Mouse (Mus musculus) MEL (cell line): ENCODE data around the gene Vrk3. TPM values are rescaled to one million over a fixed set of nuclear protein-coding genes. Genes with fewer than 3 reads are reported as not detected.

Source experiments
- DNase-seq: peaks from one replicate; pipeline ENCODE4 v3.0.0; 2011; ENCODE audit warnings: low read depth, low spot score
- H3K27ac ChIP-seq: 2 replicates; pipeline ENCODE4 v1.5.1; 2012; ENCODE audit warnings: low read depth, mild to moderate bottlenecking, control low read depth, low read length, moderate library complexity; ENCODE audit not compliant: control insufficient read depth
- H3K27me3 ChIP-seq, 2 experiments: fragments of 150-350 bp in 1 of 2; sonication (generic) in 1 of 2; 2 replicates each; pipeline ENCODE4 v1.6.1; 2012; ENCODE audit warnings: low read length in 2 of 2, mild to moderate bottlenecking in 2 of 2, improper control_type of control experiment in 1 of 2, moderate library complexity in 1 of 2; ENCODE audit not compliant: insufficient read depth in 2 of 2, control insufficient read depth in 1 of 2
- H3K36me3 ChIP-seq, 2 experiments: 2 replicates each; pipeline ENCODE4 v1.6.1; 2012 to 2014; ENCODE audit warnings: low read length in 2 of 2, improper control_type of control experiment in 1 of 2, inconsistent platforms in 1 of 2, mild to moderate bottlenecking in 1 of 2; ENCODE audit not compliant: insufficient read depth in 2 of 2, control insufficient read depth in 1 of 2
- H3K4me1 ChIP-seq, 2 experiments: fragments of 150-350 bp in 1 of 2; sonication (generic) in 1 of 2; 2 replicates each; pipeline ENCODE4 v1.6.1; 2012; ENCODE audit warnings: low read length in 2 of 2, improper control_type of control experiment in 1 of 2, mild to moderate bottlenecking in 1 of 2; ENCODE audit not compliant: insufficient read depth in 2 of 2, control insufficient read depth in 1 of 2
- H3K4me3 ChIP-seq, 2 experiments: fragments of 150-350 bp in 1 of 2; sonication (generic) in 1 of 2; 2 replicates each; pipeline ENCODE4 v1.5.1; 2012; ENCODE audit warnings: low read depth in 2 of 2, low read length in 2 of 2, mild to moderate bottlenecking in 2 of 2, moderate library complexity in 2 of 2, control low read depth in 1 of 2, improper control_type of control experiment in 1 of 2; ENCODE audit not compliant: control insufficient read depth in 1 of 2, insufficient read depth in 1 of 2
- H3K79me2 ChIP-seq: 2 replicates; pipeline ENCODE4 v1.6.1; 2012; ENCODE audit warnings: mild to moderate bottlenecking, low read length, moderate library complexity; ENCODE audit not compliant: control insufficient read depth, poor library complexity, insufficient read depth
- H3K9ac ChIP-seq: 2 replicates; pipeline ENCODE4 v1.6.1; 2012; ENCODE audit warnings: low read depth, mild to moderate bottlenecking, control low read depth, low read length, moderate library complexity; ENCODE audit not compliant: control insufficient read depth, poor library complexity, severe bottlenecking
- H3K9me3 ChIP-seq: fragments of 150-350 bp; sonication (generic); replicated peaks from 2 replicates; pipeline ENCODE4 v1.6.1; 2012; ENCODE audit warnings: mild to moderate bottlenecking, low read length, improper control_type of control experiment, moderate library complexity; ENCODE audit not compliant: insufficient read depth
- CTCF ChIP-seq, 3 experiments: IDR thresholded peaks in 2 of 3; conservative IDR thresholded peaks in 1 of 3; 2 replicates each; pipeline ENCODE4 v1.5.1; 2011 to 2012; ENCODE audit warnings: low read length in 3 of 3, low read depth in 2 of 3, mild to moderate bottlenecking in 2 of 3, improper control_type of control experiment in 1 of 3, inconsistent platforms in 1 of 3, mixed read lengths in 1 of 3, moderate library complexity in 1 of 3; ENCODE audit not compliant: control insufficient read depth in 1 of 3, insufficient read depth in 1 of 3, poor library complexity in 1 of 3, severe bottlenecking in 1 of 3
- GATA1 ChIP-seq: IDR thresholded peaks from 2 replicates; pipeline ENCODE4 v1.6.1; 2011; ENCODE audit warnings: low read depth, low read length, improper control_type of control experiment
- HCFC1 ChIP-seq: IDR thresholded peaks from 2 replicates; pipeline ENCODE4 v1.6.1; 2012; ENCODE audit warnings: low read depth, mild to moderate bottlenecking, inconsistent platforms, low read length, improper control_type of control experiment, moderate library complexity
- JUND ChIP-seq: IDR thresholded peaks from 2 replicates; pipeline ENCODE4 v1.6.1; 2011; ENCODE audit warnings: low read depth, mild to moderate bottlenecking, improper control_type of control experiment, low read length
- MAZ ChIP-seq: IDR thresholded peaks from 2 replicates; pipeline ENCODE4 v1.6.1; 2012; ENCODE audit warnings: low read depth, mild to moderate bottlenecking, inconsistent platforms, low read length, improper control_type of control experiment
- MXI1 ChIP-seq: IDR thresholded peaks from 2 replicates; pipeline ENCODE4 v1.6.1; 2011; ENCODE audit warnings: mild to moderate bottlenecking, low read depth, low read length, improper control_type of control experiment
- MYC ChIP-seq: IDR thresholded peaks from 2 replicates; pipeline ENCODE4 v1.6.1; 2011; ENCODE audit warnings: low read depth, mild to moderate bottlenecking, low read length, improper control_type of control experiment, moderate library complexity
- POLR2AphosphoS2 ChIP-seq: IDR thresholded peaks from 2 replicates; pipeline ENCODE4 v1.6.1; 2011; ENCODE audit warnings: low read length, improper control_type of control experiment
- POLR2AphosphoS5 ChIP-seq: IDR thresholded peaks from 2 replicates; pipeline ENCODE4 v1.6.1; 2012; ENCODE audit warnings: low read depth, borderline replicate concordance, mild to moderate bottlenecking, inconsistent platforms, low read length, moderate library complexity, mixed read lengths
- RCOR1 ChIP-seq: IDR thresholded peaks from 2 replicates; pipeline ENCODE4 v1.6.1; 2012; ENCODE audit warnings: low read depth, mild to moderate bottlenecking, inconsistent platforms, low read length, improper control_type of control experiment
- SIN3A ChIP-seq: IDR thresholded peaks from 2 replicates; pipeline ENCODE4 v1.6.1; 2012; ENCODE audit warnings: low read length, improper control_type of control experiment, inconsistent platforms
- SMC3 ChIP-seq: IDR thresholded peaks from 2 replicates; pipeline ENCODE4 v1.6.1; 2011; ENCODE audit warnings: low read depth, low read length, improper control_type of control experiment
- TBP ChIP-seq: IDR thresholded peaks from 2 replicates; pipeline ENCODE4 v1.8.0; 2011; ENCODE audit warnings: low read depth, low read length, improper control_type of control experiment
- TCF12 ChIP-seq: IDR thresholded peaks from 2 replicates; pipeline ENCODE4 v1.6.1; 2014; ENCODE audit warnings: low read depth, mild to moderate bottlenecking, inconsistent platforms, low read length, improper control_type of control experiment, moderate library complexity
- UBTF ChIP-seq: IDR thresholded peaks from 2 replicates; pipeline ENCODE4 v1.6.1; 2012; ENCODE audit warnings: low read depth, mild to moderate bottlenecking, inconsistent platforms, low read length, improper control_type of control experiment, moderate library complexity, borderline replicate concordance; ENCODE audit not compliant: insufficient read depth
- USF2 ChIP-seq, 2 experiments: IDR thresholded peaks; 2 replicates each; pipeline ENCODE4 v1.6.1; 2011 to 2012; ENCODE audit warnings: improper control_type of control experiment in 2 of 2, low read length in 2 of 2, borderline replicate concordance in 1 of 2, inconsistent platforms in 1 of 2, low read depth in 1 of 2, mild to moderate bottlenecking in 1 of 2; ENCODE audit not compliant: insufficient read depth in 1 of 2
- ZKSCAN1 ChIP-seq: IDR thresholded peaks from 2 replicates; pipeline ENCODE4 v1.6.1; 2012; ENCODE audit warnings: low read depth, mild to moderate bottlenecking, inconsistent platforms, low read length, improper control_type of control experiment, moderate library complexity
- ZNF384 ChIP-seq: IDR thresholded peaks from 2 replicates; pipeline ENCODE4 v1.6.1; 2012; ENCODE audit warnings: low read depth, mild to moderate bottlenecking, inconsistent platforms, low read length, improper control_type of control experiment
- polyA plus RNA-seq, 2 experiments: library from polyadenylated mRNA; stranded (reverse) in 1 of 2; unstranded in 1 of 2; fragments of >175 nt in 1 of 2; fragments of >200 nt in 1 of 2; gene quantifications; 2 replicates each; pipeline versions ENCODE4 v1.2.1 to v1.2.4; 2012; ENCODE audit warnings: low replicate concordance in 2 of 2, low read depth in 1 of 2; ENCODE audit not compliant: insufficient read length in 2 of 2, insufficient read depth in 1 of 2, missing spikeins in 1 of 2
- total RNA-seq: library from RNA; depleted of rRNA; stranded (reverse); fragments of 300-350 nt; gene quantifications from 2 replicates; pipeline ENCODE4 v1.2.3, GENCODE M21; 2012

The Vrk3 gene
- total and polyA plus RNA-seq, 3 experiments: 24.9 to 55.6 TPM; not detected in 1

DNA sequence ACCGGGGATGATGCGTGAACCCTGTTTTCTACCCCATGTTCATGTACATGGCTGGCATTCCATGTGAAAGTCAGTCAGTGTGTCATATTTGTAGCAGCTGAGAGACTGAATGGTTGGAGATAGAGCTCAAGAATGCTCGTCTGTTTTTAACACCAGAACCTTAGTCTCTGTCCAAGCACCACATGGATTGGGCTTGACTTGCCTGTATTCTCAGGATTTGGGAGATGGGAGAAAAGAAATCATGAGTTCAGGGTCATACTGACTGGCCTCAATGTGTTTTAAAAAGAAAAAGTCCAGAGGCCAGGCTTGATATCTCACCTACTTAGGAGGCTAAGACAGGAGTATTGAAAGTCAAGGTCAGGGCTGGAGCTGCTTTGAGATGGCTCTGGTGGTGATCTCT, 69.2 kb downstream of the Vrk3 start:
- Histone ChIP-seq H3K27ac (peak overlapping the region; percentile 93), H3K9me3 (no peaks in the 10 kb centered on the region), H3K79me2 (peaks cover 69% of the 10 kb centered on the region), H3K36me3 (peaks cover 8 to 47% of the 10 kb centered on the region in 2 experiments), H3K4me3 (peak overlapping the region; percentile 87 to 94), H3K27me3 (no peaks in the 10 kb centered on the region), H3K4me1 (peaks cover 25 to 48% of the 10 kb centered on the region in 2 experiments), H3K9ac (peak overlapping the region; percentile 97)
- peak; percentile 39 for DNase-seq
- TF ChIP-seq ZNF384 (no peak), MAZ (no peak), TCF12 (no peak), POLR2AphosphoS2 (no peak), CTCF (IDR thresholded peaks at IDR 0.05 in 2 of 3, conservative IDR thresholded peaks at IDR 0.05 in 1 of 3; ENCODE audit: control insufficient read depth in 1 of 3, insufficient read depth in 1 of 3, low read depth in 2 of 3, low read length in 3 of 3, poor library complexity in 1 of 3, severe bottlenecking in 1 of 3) (0 out of 6 replicates have a peak, but pooled peaks of 1 of the 3 experiments have one; percentile 4), JUND (no peak), RCOR1 (0 out of 2 replicates have a peak, but pooled peaks have one; percentile 24), USF2 (IDR thresholded peaks at IDR 0.05; ENCODE audit: borderline replicate concordance in 1 of 2, insufficient read depth in 1 of 2, low read depth in 1 of 2, low read length in 2 of 2) (no peak), MXI1 (no peak)

DNA sequence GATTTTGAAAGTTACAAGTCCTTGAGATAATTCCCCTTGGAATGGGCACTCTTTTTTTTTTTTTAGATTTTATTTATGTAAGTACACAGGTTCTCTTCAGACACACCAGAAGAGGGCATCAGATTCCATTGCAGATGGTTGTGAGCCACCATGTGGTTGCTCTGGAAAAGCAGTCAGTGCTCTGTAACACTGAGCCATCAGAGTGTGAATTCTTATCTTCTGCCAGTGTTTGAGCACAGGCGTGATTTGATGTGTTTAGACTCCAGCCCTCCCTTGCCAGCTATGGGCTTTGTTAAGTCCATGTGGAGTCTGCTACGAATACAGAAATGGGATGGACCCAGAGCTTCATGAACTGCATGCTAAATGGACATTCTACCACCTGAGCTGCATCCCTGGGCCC, 70.0 kb downstream of the Vrk3 start:
- peak; percentile 71 for DNase-seq
- H3K27me3 ChIP-seq: no peaks in the 10 kb centered on the region
- H3K79me2 ChIP-seq: peaks cover 76% of the 10 kb centered on the region
- H3K4me3 ChIP-seq: peak overlapping the region; percentile 87 to 94
- H3K36me3 ChIP-seq: peaks cover 11 to 53% of the 10 kb centered on the region in 2 experiments
- H3K27ac ChIP-seq: peak overlapping the region; percentile 94
- peak overlapping the region; percentile 97 for H3K9ac ChIP-seq
- no peaks in the 10 kb centered on the region for H3K9me3 ChIP-seq
- peaks cover 28 to 55% of the 10 kb centered on the region in 2 experiments for H3K4me1 ChIP-seq
- TF ChIP-seq GATA1 (peak; percentile 55), SMC3 (no peak), USF2 (IDR thresholded peaks at IDR 0.05; ENCODE audit: borderline replicate concordance in 1 of 2, insufficient read depth in 1 of 2, low read depth in 1 of 2, low read length in 2 of 2) (no peak), CTCF (IDR thresholded peaks at IDR 0.05 in 2 of 3, conservative IDR thresholded peaks at IDR 0.05 in 1 of 3; ENCODE audit: control insufficient read depth in 1 of 3, insufficient read depth in 1 of 3, low read depth in 2 of 3, low read length in 3 of 3, poor library complexity in 1 of 3, severe bottlenecking in 1 of 3) (peak; percentile 15 to 57 (median 24); a peak in 3 of 6 replicates), TCF12 (no peak), ZNF384 (peak; percentile 45; the same call in 1 of the 2 replicates), MYC (peak; percentile 90), POLR2AphosphoS5 (no peak), MXI1 (no peak), HCFC1 (no peak), JUND (no peak), SIN3A (no peak; the same call in 1 of the 2 replicates), TBP (0 out of 2 replicates have a peak, but pooled peaks have one; percentile 23), UBTF (no peak), ZKSCAN1 (no peak), RCOR1 (peak; percentile 81)
